Mouse (Mus musculus): Measurements from ENCODE around the gene Apba3.

The Apba3 gene

GRCm38 (mm10) chr10:81252424-81253419 is 14.0 kb upstream of the Apba3 start, which contains the start of gene Matk:
Gene Matk (plus strand): TSS chr10:81252935.
- DNase-seq (ENCODE audit: low read depth, low spot score): peak; percentile 51

DNA sequence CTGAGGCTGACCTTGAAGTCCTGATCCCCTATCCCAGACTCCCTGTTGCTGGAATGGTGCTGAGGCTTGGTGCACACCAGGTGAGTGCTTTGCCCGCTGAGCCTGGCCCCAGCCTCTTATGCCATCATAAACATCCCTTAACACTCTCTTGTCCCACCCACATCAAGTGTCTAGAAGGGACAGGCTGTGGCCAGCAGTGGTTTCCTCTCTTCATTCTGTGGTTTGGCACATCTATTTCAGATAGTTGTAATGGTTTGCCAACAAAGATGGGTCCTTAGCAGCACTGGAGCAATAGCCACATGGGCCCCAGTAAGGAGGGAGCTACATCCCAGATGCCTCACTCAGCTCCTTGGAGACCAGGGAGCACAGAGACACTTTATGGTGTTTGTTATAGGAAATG is 11.9 kb upstream of the Apba3 start:
- DNase-seq (ENCODE audit: low read depth, low spot score): no peak

- no peak for DNase-seq (ENCODE audit: low read depth, low spot score)
Measured at GRCm38 (mm10) chr10:81257158-81258039, 9.4 kb upstream of the Apba3 start.

GRCm38 (mm10) chr10:81259225-81259884 is 7.4 kb upstream of the Apba3 start:
- no peak for DNase-seq (ENCODE audit: low read depth, low spot score)

DNA sequence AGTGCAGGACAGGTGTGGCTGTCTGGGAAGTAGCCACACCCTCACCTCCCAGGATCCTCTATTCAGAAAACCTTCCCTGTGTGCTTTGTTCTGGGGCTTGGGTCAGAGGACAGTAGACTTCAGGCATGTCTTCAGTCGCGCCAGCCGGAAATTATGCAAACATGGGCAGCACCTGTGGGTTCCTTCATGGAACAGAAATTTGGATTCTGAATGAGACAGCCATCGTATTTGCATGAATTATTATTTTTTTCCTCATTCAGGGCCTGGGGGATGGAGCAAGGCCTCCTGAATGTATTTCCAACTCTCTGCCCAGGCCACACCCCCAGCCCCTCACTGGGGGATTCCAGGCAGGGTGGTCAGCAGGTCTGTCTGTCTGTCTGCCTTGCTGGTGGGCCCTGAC is 5.7 kb upstream of the Apba3 start:
- DNase-seq (ENCODE audit: low read depth, low spot score): no peak

DNA sequence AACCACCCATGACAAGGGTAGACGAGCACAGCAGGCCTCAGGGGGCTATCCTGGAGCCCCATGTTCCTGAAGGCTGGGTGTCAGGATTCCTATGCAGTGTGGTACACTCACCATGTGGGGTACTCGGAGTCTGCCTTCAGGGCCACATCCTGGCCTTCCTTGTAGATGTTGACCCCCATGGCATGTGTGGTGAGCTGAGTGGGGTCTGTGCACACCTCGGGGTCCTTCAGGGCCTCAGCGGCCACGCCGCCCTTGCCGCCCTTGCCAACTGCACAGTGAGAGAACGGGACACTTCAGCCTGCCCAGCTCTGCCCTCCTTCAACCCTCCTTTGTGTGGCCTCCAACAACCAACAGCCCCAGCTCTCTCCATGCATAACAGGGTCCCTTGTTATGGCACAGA is 1.2 kb upstream of the Apba3 start:
- DNase-seq (ENCODE audit: low read depth, low spot score): no peak

DNA sequence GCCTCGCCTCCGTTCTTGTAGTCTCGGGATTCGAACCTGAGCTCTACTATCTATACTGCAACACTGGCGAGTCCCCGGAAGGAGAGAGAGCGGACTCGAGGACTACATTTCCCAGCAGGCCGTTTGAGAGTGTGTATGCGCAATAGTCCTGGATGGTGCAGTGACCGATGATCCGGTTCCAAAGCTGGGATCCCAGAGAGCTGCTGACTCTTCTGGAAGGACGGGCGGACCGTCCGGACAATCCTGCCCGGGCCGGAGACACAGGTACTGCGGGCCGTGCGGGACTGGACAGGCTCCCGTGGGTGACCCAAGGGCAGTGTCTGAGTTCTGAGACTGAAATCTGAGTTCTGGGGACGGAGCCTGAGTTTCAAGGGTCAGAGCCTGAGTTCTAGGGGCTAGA is 1.3 kb downstream of the Apba3 start:
- DNase-seq (ENCODE audit: low read depth, low spot score): peak; percentile 89

DNA sequence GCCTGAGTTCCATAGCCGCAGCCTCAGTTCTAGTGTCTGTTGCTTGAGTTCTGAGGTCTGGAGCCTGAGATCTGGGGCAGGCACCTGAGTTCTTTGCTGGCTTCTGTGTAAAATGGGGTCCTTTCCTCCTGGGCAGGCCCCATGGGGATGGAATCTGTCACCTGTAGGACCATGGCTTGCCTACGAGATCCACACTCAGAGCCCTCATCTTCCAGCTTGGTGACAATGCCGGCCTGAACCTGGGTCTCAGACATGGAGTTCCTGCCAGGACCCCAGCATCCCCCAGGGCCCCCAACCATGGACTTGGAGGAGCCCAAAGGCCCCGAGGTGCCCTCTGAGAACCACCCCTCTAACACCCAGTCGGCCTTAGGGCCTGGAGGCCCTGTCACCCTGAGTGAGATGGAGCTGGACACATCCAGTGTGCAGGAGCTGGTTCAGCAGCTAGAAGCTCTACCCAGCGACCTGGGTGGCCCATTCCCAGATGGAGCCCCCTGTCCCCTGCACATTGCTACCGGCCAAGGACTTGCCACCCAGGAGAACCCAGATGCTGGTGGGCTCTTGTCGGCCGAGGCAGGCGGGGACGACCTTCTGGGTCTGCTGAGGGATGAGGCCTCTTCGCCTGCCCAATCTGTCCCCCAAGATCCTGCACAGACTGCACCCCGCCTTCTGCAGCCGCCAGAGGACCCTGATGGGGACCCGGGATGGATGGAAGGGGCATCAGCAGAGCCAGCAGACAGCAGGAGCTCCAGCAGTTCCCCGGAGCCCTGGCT is 2.1 kb downstream of the Apba3 start:
- no peak for DNase-seq (ENCODE audit: low read depth, low spot score)

GRCm38 (mm10) chr10:81272356-81272755 is 5.6 kb downstream of the Apba3 start:
- no peak for DNase-seq (ENCODE audit: low read depth, low spot score)

GRCm38 (mm10) chr10:81273842-81274241 is 7.1 kb downstream of the Apba3 start:
- DNase-seq (ENCODE audit: low read depth, low spot score): no peak

- no peak for DNase-seq (ENCODE audit: low read depth, low spot score)
Measured at GRCm38 (mm10) chr10:81277676-81278075, 10.9 kb downstream of the Apba3 start.

GRCm38 (mm10) chr10:81279496-81279895 is 12.7 kb downstream of the Apba3 start:
- DNase-seq (ENCODE audit: low read depth, low spot score): peak; percentile 80

GRCm38 (mm10) chr10:81284189-81284588 is 17.4 kb downstream of the Apba3 start:
- DNase-seq (ENCODE audit: low read depth, low spot score): no peak

DNA sequence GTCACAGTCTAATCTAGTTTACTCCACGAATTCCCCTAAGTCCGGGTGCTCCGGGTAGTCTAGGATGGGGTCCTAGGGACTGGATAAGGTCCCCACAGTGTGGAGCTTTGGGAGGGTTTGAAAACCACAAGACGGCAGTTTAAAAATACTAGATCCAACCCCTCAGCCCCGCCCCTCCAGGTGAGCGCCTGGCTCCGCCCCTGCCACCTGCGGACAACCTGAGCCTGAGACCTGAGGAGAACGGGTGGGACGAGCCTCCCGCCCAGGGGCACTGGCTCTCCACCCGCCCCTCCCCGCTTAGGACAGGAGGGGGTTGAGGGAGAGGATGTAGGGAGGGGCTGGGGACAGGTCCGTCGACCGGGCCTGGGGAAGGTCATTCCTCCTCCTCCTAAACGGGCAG is 18.0 kb downstream of the Apba3 start:
- no peak for DNase-seq (ENCODE audit: low read depth, low spot score)

DNA sequence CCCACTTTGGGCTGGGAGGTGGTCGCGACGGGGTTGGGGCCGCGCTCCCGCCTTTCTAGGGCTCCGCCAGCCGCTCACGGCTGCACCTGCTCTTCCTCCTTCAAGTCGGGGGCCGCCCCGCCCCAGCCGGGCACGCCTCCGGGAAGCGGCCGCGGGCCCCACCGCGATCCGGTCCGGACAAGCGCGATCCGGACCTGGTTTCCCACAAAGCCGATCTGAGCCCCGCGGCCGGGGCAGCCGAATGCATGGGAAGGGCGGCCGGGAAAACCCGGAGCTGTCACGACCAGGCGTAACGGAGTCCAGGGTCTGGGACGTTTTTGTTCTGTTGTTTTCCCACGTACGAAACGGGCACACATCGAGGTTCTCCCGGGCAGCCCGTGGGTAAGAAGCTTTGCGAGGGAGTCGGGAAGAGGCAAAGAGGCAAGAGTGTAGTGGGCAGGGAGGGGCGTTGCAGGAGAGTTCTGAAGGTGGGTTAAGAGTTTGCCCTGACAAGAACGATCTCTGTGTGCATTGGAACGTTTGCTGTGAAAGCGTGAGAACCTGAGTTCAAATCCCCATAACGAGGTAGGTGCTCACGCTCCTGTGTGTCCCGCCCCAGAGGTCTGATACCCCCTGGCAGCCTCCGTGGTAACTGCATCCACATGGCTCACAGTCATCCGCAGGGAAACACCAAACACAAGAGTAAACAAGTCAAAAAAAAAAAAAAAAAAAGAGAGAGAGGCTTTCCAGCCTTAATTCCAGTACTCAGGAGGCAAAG is 19.1 kb downstream of the Apba3 start:
- DNase-seq (ENCODE audit: low read depth, low spot score): peak; percentile 86

- DNase-seq (ENCODE audit: low read depth, low spot score): peak; percentile 56
Measured at GRCm38 (mm10) chr10:81286586-81286985, 19.8 kb downstream of the Apba3 start.

- DNase-seq (ENCODE audit: low read depth, low spot score): peak; percentile 86
Measured at GRCm38 (mm10) chr10:81287513-81288157, 20.9 kb downstream of the Apba3 start.

DNA sequence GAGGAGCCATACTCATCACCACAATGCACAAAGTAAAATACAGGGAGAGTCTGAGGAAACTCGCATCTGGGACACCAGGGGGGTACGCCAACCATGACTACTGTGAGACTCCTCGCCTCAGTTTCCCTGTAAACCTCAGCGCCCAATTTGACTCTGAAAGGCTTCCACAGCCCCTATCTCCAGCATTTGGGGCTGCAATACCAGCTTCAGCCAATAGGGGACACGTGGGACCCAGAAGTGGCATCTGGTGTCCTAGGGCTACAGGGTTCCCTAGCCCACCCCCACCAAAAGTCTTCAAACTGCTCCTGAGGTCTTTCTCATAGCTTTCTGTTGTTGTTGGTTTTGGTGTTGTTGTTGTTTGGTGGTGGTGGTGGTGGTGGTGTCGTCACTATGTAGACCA is 21.8 kb downstream of the Apba3 start:
- peak; percentile 77 for DNase-seq (ENCODE audit: low read depth, low spot score)

DNA sequence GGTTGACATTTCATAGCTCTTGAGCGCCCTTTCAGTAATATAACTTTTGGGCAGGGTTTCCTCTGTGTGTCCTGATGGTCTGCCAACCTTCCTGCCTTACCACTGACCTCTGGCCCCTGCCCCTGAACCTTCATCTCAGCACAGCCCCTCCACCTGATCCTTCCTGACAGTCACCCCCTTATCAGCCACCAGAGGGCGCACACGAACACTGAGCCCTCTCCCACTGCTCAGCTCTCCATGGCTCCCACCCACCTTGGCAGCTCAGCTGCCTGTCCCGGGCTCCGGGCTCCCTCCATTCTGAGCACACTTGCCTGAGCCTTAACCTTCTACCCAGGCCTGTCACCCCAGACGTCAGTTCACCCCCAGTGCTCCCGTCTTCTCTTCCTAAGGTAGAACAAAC is 22.5 kb downstream of the Apba3 start:
- DNase-seq (ENCODE audit: low read depth, low spot score): peak; percentile 86

DNA sequence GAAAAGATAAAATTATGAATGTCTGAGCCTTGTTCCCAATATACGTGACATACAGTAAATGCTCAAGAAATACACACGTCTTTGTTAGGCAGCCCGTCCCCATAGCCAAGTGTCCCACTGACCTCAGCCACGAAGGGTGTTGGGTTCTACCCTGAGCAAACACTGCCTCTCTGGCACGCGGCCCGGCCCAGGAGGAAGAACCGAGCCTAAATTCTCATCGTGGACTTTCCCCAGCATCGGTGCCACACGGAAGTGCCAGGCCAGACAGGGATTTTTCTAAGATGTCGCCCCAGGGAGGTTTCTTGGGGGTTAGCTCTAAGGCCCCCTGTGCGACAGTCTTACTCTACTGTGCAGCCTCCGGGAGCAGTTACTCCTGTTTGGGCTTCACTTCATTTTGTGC is 23.1 kb downstream of the Apba3 start:
- no peak for DNase-seq (ENCODE audit: low read depth, low spot score)

Measured in ES-CJ7 (cell line).